Mouse (Mus musculus): ENCODE data around the gene Pbx1. TPM values are rescaled to one million over a fixed set of nuclear protein-coding genes. Genes with fewer than 3 reads are reported as not detected.

The Pbx1 gene
- total and polyA plus RNA-seq, 2 experiments, result 6.1 to 7.7 TPM

- no peak overlapping the region for H3K27ac ChIP-seq (replicated peaks; ENCODE audit: insufficient read depth, low read depth, low read length)
- DNase-seq (ENCODE audit: extremely low read depth, low read depth, low spot score), result no peak
- H3K4me1 ChIP-seq (ENCODE audit: control insufficient read depth, insufficient read depth, low read length), result no peaks in the 10 kb centered on the region
- H3K4me3 ChIP-seq (ENCODE audit: insufficient read depth, low read depth, low read length), result no peak overlapping the region
- WGBS, result 94% methylated on average over 11 of the region's 11 CpGs
- no peaks in the 10 kb centered on the region for H3K27me3 ChIP-seq (ENCODE audit: control insufficient read depth, insufficient read depth, low read length)
- no peak overlapping the region for H3K9ac ChIP-seq (ENCODE audit: low read depth, low read length)
- H3K79me2 ChIP-seq (ENCODE audit: control insufficient read depth, insufficient read depth, low read length), result 0 out of 2 replicates have a peak, but pooled peaks cover 3% of the 10 kb centered on the region
- H3K36me3 ChIP-seq (ENCODE audit: control insufficient read depth, insufficient read depth, low read length), result no peaks in the 10 kb centered on the region
- TF ChIP-seq POLR2A (IDR thresholded peaks at IDR 0.05; ENCODE audit: extremely low read depth, insufficient read depth, low read length), result no peak
- TF ChIP-seq CTCF (IDR thresholded peaks at IDR 0.05; ENCODE audit: low read depth, low read length), result no peak
These were observed 200.3 kb downstream of the Pbx1 start for GRCm38 (mm10) chr1:168231548-168232429.

GRCm38 (mm10) chr1:168230858-168231257, 201.2 kb downstream of the Pbx1 start:
- no peak for DNase-seq (ENCODE audit: extremely low read depth, low read depth, low spot score)
- WGBS, result 74% methylated on average over 1 of the region's 1 CpGs
- Histone ChIP-seq H3K27me3 (ENCODE audit: control insufficient read depth, insufficient read depth, low read length) (no peaks in the 10 kb centered on the region), H3K27ac (replicated peaks; ENCODE audit: insufficient read depth, low read depth, low read length) (no peak overlapping the region), H3K4me3 (ENCODE audit: insufficient read depth, low read depth, low read length) (no peak overlapping the region), H3K9ac (ENCODE audit: low read depth, low read length) (no peak overlapping the region), H3K4me1 (ENCODE audit: control insufficient read depth, insufficient read depth, low read length) (no peaks in the 10 kb centered on the region), H3K79me2 (ENCODE audit: control insufficient read depth, insufficient read depth, low read length) (0 out of 2 replicates have a peak, but pooled peaks cover 3% of the 10 kb centered on the region), H3K36me3 (ENCODE audit: control insufficient read depth, insufficient read depth, low read length) (no peaks in the 10 kb centered on the region)
- TF ChIP-seq CTCF (IDR thresholded peaks at IDR 0.05; ENCODE audit: low read depth, low read length) (no peak), POLR2A (IDR thresholded peaks at IDR 0.05; ENCODE audit: extremely low read depth, insufficient read depth, low read length) (no peak)

GRCm38 (mm10) chr1:168230134-168230533, 201.9 kb downstream of the Pbx1 start:
- no peaks in the 10 kb centered on the region for H3K36me3 ChIP-seq (ENCODE audit: control insufficient read depth, insufficient read depth, low read length)
- no peak overlapping the region for H3K4me3 ChIP-seq (ENCODE audit: insufficient read depth, low read depth, low read length)
- TF ChIP-seq POLR2A (IDR thresholded peaks at IDR 0.05; ENCODE audit: extremely low read depth, insufficient read depth, low read length) (no peak), CTCF (IDR thresholded peaks at IDR 0.05; ENCODE audit: low read depth, low read length) (no peak)
- H3K79me2 ChIP-seq (ENCODE audit: control insufficient read depth, insufficient read depth, low read length), result 0 out of 2 replicates have a peak, but pooled peaks cover 3% of the 10 kb centered on the region
- H3K27ac ChIP-seq (replicated peaks; ENCODE audit: insufficient read depth, low read depth, low read length), result no peak overlapping the region
- WGBS, result 92% methylated on average over 4 of the region's 4 CpGs
- H3K27me3 ChIP-seq (ENCODE audit: control insufficient read depth, insufficient read depth, low read length), result no peaks in the 10 kb centered on the region
- DNase-seq (ENCODE audit: extremely low read depth, low read depth, low spot score), result no peak
- no peak overlapping the region for H3K9ac ChIP-seq (ENCODE audit: low read depth, low read length)
- H3K4me1 ChIP-seq (ENCODE audit: control insufficient read depth, insufficient read depth, low read length), result no peaks in the 10 kb centered on the region

- Histone ChIP-seq H3K36me3 (ENCODE audit: control insufficient read depth, insufficient read depth, low read length) (no peaks in the 10 kb centered on the region), H3K27me3 (ENCODE audit: control insufficient read depth, insufficient read depth, low read length) (no peaks in the 10 kb centered on the region), H3K79me2 (ENCODE audit: control insufficient read depth, insufficient read depth, low read length) (0 out of 2 replicates have a peak, but pooled peaks cover 3% of the 10 kb centered on the region), H3K4me3 (ENCODE audit: insufficient read depth, low read depth, low read length) (no peak overlapping the region), H3K4me1 (ENCODE audit: control insufficient read depth, insufficient read depth, low read length) (no peaks in the 10 kb centered on the region), H3K27ac (replicated peaks; ENCODE audit: insufficient read depth, low read depth, low read length) (no peak overlapping the region), H3K9ac (ENCODE audit: low read depth, low read length) (no peak overlapping the region)
- no peak for DNase-seq (ENCODE audit: extremely low read depth, low read depth, low spot score)
- no peak for TF ChIP-seq POLR2A (IDR thresholded peaks at IDR 0.05; ENCODE audit: extremely low read depth, insufficient read depth, low read length)
- TF ChIP-seq CTCF (IDR thresholded peaks at IDR 0.05; ENCODE audit: low read depth, low read length), result no peak
- WGBS, result 80% methylated on average over 6 of the region's 6 CpGs
These were observed 203.1 kb downstream of the Pbx1 start for GRCm38 (mm10) chr1:168228756-168229526.

- no peak overlapping the region for H3K9ac ChIP-seq (ENCODE audit: low read depth, low read length)
- 0 out of 2 replicates have a peak, but pooled peaks cover 6% of the 10 kb centered on the region for H3K79me2 ChIP-seq (ENCODE audit: control insufficient read depth, insufficient read depth, low read length)
- 90% methylated on average over 6 of the region's 6 CpGs for whole genome bisulfite sequencing
- DNase-seq (ENCODE audit: extremely low read depth, low read depth, low spot score), result no peak
- H3K36me3 ChIP-seq (ENCODE audit: control insufficient read depth, insufficient read depth, low read length), result no peaks in the 10 kb centered on the region
- H3K4me3 ChIP-seq (ENCODE audit: insufficient read depth, low read depth, low read length), result no peak overlapping the region
- no peaks in the 10 kb centered on the region for H3K27me3 ChIP-seq (ENCODE audit: control insufficient read depth, insufficient read depth, low read length)
- TF ChIP-seq CTCF (IDR thresholded peaks at IDR 0.05; ENCODE audit: low read depth, low read length) (no peak), POLR2A (IDR thresholded peaks at IDR 0.05; ENCODE audit: extremely low read depth, insufficient read depth, low read length) (no peak)
- no peak overlapping the region for H3K27ac ChIP-seq (replicated peaks; ENCODE audit: insufficient read depth, low read depth, low read length)
- H3K4me1 ChIP-seq (ENCODE audit: control insufficient read depth, insufficient read depth, low read length), result no peaks in the 10 kb centered on the region
These were observed 205.9 kb downstream of the Pbx1 start for GRCm38 (mm10) chr1:168226150-168226549.
